Mouse (Mus musculus) ES-Bruce4 (cell line): ENCODE data around the gene Gm4884. TPM values are rescaled to one million over a fixed set of nuclear protein-coding genes. Genes with fewer than 3 reads are reported as not detected.
"Not testable (repeated sequence)": the region's sequence is repeated elsewhere in the genome, so short reads cannot be mapped to it uniquely, and the experiment has no call there.

Experiments
- H3K27ac ChIP-seq: 2 replicates; pipeline ENCODE4 v1.5.1; 2012; ENCODE audit warnings: low read length, inconsistent platforms; ENCODE audit not compliant: insufficient read depth
- H3K27me3 ChIP-seq: 2 replicates; pipeline ENCODE4 v1.6.1; 2012; ENCODE audit warnings: mild to moderate bottlenecking, low read length, inconsistent platforms; ENCODE audit not compliant: control insufficient read depth, poor library complexity, insufficient read depth, severe bottlenecking
- H3K36me3 ChIP-seq: 2 replicates; pipeline ENCODE4 v1.6.1; 2012; ENCODE audit warnings: inconsistent platforms, mild to moderate bottlenecking, low read length, moderate library complexity; ENCODE audit not compliant: control insufficient read depth, poor library complexity, insufficient read depth, severe bottlenecking
- H3K4me1 ChIP-seq: one replicate; pipeline ENCODE4 v1.8.1; 2011; ENCODE audit warnings: low read length; ENCODE audit not compliant: control insufficient read depth, insufficient read depth
- H3K4me3 ChIP-seq: 2 replicates; pipeline ENCODE4 v1.5.1; 2011; ENCODE audit warnings: low read depth, mild to moderate bottlenecking, low read length
- H3K9ac ChIP-seq: 2 replicates; pipeline ENCODE4 v1.6.1; 2012; ENCODE audit warnings: low read depth, mild to moderate bottlenecking, inconsistent platforms; ENCODE audit not compliant: poor library complexity, severe bottlenecking
- H3K9me3 ChIP-seq: replicated peaks from 2 replicates; pipeline ENCODE4 v1.6.1; 2012; ENCODE audit warnings: mild to moderate bottlenecking, low read length, inconsistent platforms; ENCODE audit not compliant: control insufficient read depth, poor library complexity, insufficient read depth, severe bottlenecking
- CTCF ChIP-seq: IDR thresholded peaks from one replicate; pipeline ENCODE4 v1.8.1; 2011; ENCODE audit warnings: low read depth, low read length
- EP300 ChIP-seq: IDR thresholded peaks from 2 replicates; pipeline ENCODE4 v1.6.1; 2011; ENCODE audit warnings: low read depth, low read length; ENCODE audit not compliant: insufficient read depth
- POLR2A ChIP-seq: IDR thresholded peaks from one replicate; pipeline ENCODE4 v1.8.1; 2011; ENCODE audit warnings: low read length; ENCODE audit not compliant: insufficient read depth
- polyA plus RNA-seq: library from polyadenylated mRNA; stranded (reverse); fragments of >200 nt; gene quantifications from 2 replicates; pipeline ENCODE4 v1.2.4, GENCODE M21; 2011; ENCODE audit warnings: low read depth; ENCODE audit not compliant: missing spikeins, insufficient read depth, insufficient read length

The Gm4884 gene
- polyA plus RNA-seq, result not detected in 2 replicates

- H3K36me3 ChIP-seq, H3K9me3 ChIP-seq, H3K4me3 ChIP-seq, H3K27ac ChIP-seq, H3K9ac ChIP-seq, H3K27me3 ChIP-seq, H3K4me1 ChIP-seq: not testable (repeated sequence)
Observed at GRCm38 (mm10) chr7:41032419-41032818, at the start of gene Gm4884. Gm4884 (plus strand) TSS chr7:41032719.

- TF ChIP-seq POLR2A (no peak), EP300 (no peak), CTCF (no peak)
- Histone ChIP-seq H3K27ac (no peak within 1 kb of the TSS), H3K9ac (no peak within 1 kb of the TSS)
Observed at GRCm38 (mm10) chr7:40987243-40987642, 45.3 kb upstream of the Gm4884 start, which contains the start of gene 4930433I11Rik. 4930433I11Rik (plus strand) TSS chr7:40987543.

DNA sequence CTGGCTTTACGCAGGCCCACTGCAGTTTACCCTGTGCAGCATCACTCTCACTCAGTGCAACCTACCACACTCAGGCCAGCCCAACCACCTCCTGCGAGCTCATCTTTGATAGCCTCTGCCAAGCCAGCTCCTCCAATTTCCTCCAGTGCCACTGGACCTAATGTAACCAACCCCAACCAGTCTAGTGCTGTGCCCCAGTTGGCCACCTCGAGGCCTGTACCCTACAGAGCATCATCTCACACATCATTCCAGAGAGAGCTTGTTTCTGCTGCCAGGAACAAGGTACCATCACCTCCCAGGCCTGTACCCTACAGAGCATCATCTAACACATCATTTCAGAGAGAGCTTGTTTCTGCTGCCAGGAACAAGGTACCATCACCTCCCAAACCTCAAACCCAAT, 11.5 kb downstream of the Gm4884 start:
- not testable (repeated sequence) for H3K36me3 ChIP-seq, H3K9ac ChIP-seq, H3K9me3 ChIP-seq, H3K27ac ChIP-seq, H3K4me1 ChIP-seq, H3K4me3 ChIP-seq, H3K27me3 ChIP-seq

More at GRCm38 (mm10) chr7:40987243-40987642, 45.3 kb upstream of the Gm4884 start, which contains the start of gene 4930433I11Rik:
- no peak within 1 kb of the TSS for H3K4me3 ChIP-seq
- no peaks in the 10 kb centered on the region for H3K4me1 ChIP-seq
- H3K27me3 ChIP-seq, result no peaks in the 10 kb centered on the region
- H3K9me3 ChIP-seq, result no peaks in the 10 kb centered on the region
- H3K36me3 ChIP-seq, result no peaks in the 10 kb centered on the region

Other genes with a start within 250 kb of the Gm4884 start
- gene Vstm2b, start 134.4 kb upstream of the Gm4884 start, polyA plus RNA-seq, result 0.47 and 1.0 TPM in 2 replicates
- not detected in 2 replicates for gene 4930433I11Rik, start 45.2 kb upstream of the Gm4884 start, polyA plus RNA-seq
- gene Gm5592, start 121.1 kb downstream of the Gm4884 start, polyA plus RNA-seq, result not detected in 2 replicates